ENCODE assay signal across 15 mouse cellular contexts in genomic region chr1:11395408-11395807, GRCm38 (mm10). TPM values are rescaled to one million over a fixed set of nuclear protein-coding genes. Genes with fewer than 3 reads are reported as not detected.
"Had no signal": no experiment of that assay in that cellular context is flagged by ENCODE, and none has a peak within 500 bp of the region (broad histone marks: within the 10 kb centered on the region; RNA-seq: fewer than 3 reads in every experiment).

No protein-coding gene starts in this region.

- H3K27me3 ChIP-seq: megakaryocyte, embryonic 14.5 days; midbrain, embryonic 13.5 days; midbrain, embryonic 15.5 days; neural tube, embryonic 12.5 days; stomach, embryonic 15.5 days had no signal

- DNase-seq: lung, adult 18-20 months; lung, embryonic 14.5 days; lung, postnatal 10 days; lung, postnatal 4 days; right cerebral cortex, postnatal 14 days; thymus, adult 18-20 months; thymus, postnatal 14 days; thymus, postnatal 36 days had no signal

- H3K4me3 ChIP-seq: megakaryocyte, embryonic 14.5 days; midbrain, embryonic 13.5 days; midbrain, embryonic 15.5 days; neural tube, embryonic 12.5 days; stomach, embryonic 15.5 days had no signal

- H3K27ac ChIP-seq: midbrain, embryonic 13.5 days; midbrain, embryonic 15.5 days; neural tube, embryonic 12.5 days; stomach, embryonic 15.5 days had no signal

- H3K9ac ChIP-seq: lung, embryonic 14.5 days; midbrain, embryonic 13.5 days; midbrain, embryonic 15.5 days; neural tube, embryonic 12.5 days; stomach, embryonic 15.5 days had no signal

- ATAC-seq: midbrain, embryonic 13.5 days; midbrain, embryonic 15.5 days had no signal

- H3K4me1 ChIP-seq: megakaryocyte, embryonic 14.5 days; midbrain, embryonic 13.5 days; midbrain, embryonic 15.5 days; neural tube, embryonic 12.5 days; stomach, embryonic 15.5 days had no signal

- H3K9me3 ChIP-seq: megakaryocyte, embryonic 14.5 days; midbrain, embryonic 13.5 days; midbrain, embryonic 15.5 days; neural tube, embryonic 12.5 days; stomach, embryonic 15.5 days had no signal

- H3K36me3 ChIP-seq: midbrain, embryonic 13.5 days; midbrain, embryonic 15.5 days; neural tube, embryonic 12.5 days; stomach, embryonic 15.5 days had no signal

- H3K4me2 ChIP-seq: lung, embryonic 14.5 days; midbrain, embryonic 11.5 days; midbrain, embryonic 13.5 days; midbrain, embryonic 15.5 days; neural tube, embryonic 12.5 days; stomach, embryonic 15.5 days had no signal

RNA-seq across cellular contexts. Expression of gene A830018L16Rik, which starts 18.5 kb away (rescaled TPM):
- polyA plus RNA-seq: liver, embryonic 16.5 days had no signal
